Comparison of ENCODE assay signal across 20 mouse cellular contexts in the genomic region with DNA sequence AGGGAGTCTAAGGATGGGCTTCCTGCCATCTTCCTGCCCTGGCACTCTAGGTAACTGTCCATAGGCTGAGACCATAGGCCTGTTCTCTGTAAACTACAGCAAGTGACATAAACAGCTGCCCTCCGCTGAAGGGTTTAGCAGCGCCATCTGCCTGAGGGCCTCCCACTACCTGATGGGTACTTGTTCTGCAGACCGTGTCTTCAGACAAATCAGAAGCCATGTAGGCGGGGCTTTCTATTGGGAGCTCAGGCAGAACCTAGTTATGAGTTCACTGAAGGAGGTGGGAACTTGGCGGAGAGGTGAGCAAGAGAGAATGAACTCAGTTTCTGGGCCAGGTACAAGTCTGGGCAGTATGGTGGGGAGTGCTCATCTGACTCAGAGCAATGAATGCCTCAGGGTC. TPM values are rescaled to one million over a fixed set of nuclear protein-coding genes. Genes with fewer than 3 reads are reported as not detected.
DNase-seq lines count a peak whose midpoint lies in the region; ATAC-seq and TF ChIP-seq lines count a peak whose summit lies in the region.
"Had no signal": no experiment of that assay in that cellular context is flagged by ENCODE, and none has a peak within 500 bp of the region (broad histone marks: within the 10 kb centered on the region; RNA-seq: fewer than 3 reads in every experiment).

No protein-coding gene starts in this region.

- H3K4me3 ChIP-seq in hindbrain, postnatal 0 days (ENCODE audit: low read length), result no peak overlapping the region
- no peak overlapping the region for H3K4me3 ChIP-seq in hindbrain, embryonic 13.5 days
- no peak overlapping the region for H3K4me3 ChIP-seq in kidney, postnatal 0 days (replicated peaks; ENCODE audit: low read depth, low read length)
- no peak overlapping the region for H3K4me3 ChIP-seq in stomach, postnatal 0 days (ENCODE audit: low read depth, low read length)
- H3K4me3 ChIP-seq in heart, embryonic 11.5 days (ENCODE audit: low read depth, low read length), result no peak overlapping the region
- H3K4me3 ChIP-seq: forebrain, embryonic 12.5 days; heart, embryonic 10.5 days; layer of hippocampus, adult 2 months; liver, embryonic 12.5 days had no signal

- WGBS in hindbrain, postnatal 0 days, result 87% methylated on average over 5 of the region's 5 CpGs
- 83% methylated on average over 5 of the region's 5 CpGs for WGBS in hindbrain, embryonic 13.5 days
- WGBS in kidney, postnatal 0 days, result 61% methylated on average over 5 of the region's 5 CpGs
- 67% methylated on average over 5 of the region's 5 CpGs for WGBS in stomach, postnatal 0 days
- 75% methylated on average over 5 of the region's 5 CpGs for WGBS in heart, embryonic 11.5 days (ENCODE audit: insufficient replicate concordance)

- no peak overlapping the region for H3K9ac ChIP-seq in hindbrain, postnatal 0 days (replicated peaks; ENCODE audit: low read length)
- no peak overlapping the region for H3K9ac ChIP-seq in hindbrain, embryonic 13.5 days
- no peak overlapping the region for H3K9ac ChIP-seq in kidney, postnatal 0 days (ENCODE audit: low read depth, low read length)
- no peak overlapping the region for H3K9ac ChIP-seq in stomach, postnatal 0 days (ENCODE audit: low read length)
- H3K9ac ChIP-seq in heart, embryonic 11.5 days (ENCODE audit: low read depth, low read length), result no peak overlapping the region
- H3K9ac ChIP-seq: forebrain, embryonic 12.5 days; liver, embryonic 12.5 days; lung, embryonic 14.5 days had no signal

- H3K4me2 ChIP-seq in hindbrain, postnatal 0 days (ENCODE audit: low read depth, low read length), result no peak overlapping the region
- H3K4me2 ChIP-seq in hindbrain, embryonic 13.5 days, result no peak overlapping the region
- H3K4me2 ChIP-seq in kidney, postnatal 0 days (ENCODE audit: low read length), result no peak overlapping the region
- H3K4me2 ChIP-seq in stomach, postnatal 0 days (replicated peaks; ENCODE audit: low read depth), result no peak overlapping the region
- no peak overlapping the region for H3K4me2 ChIP-seq in heart, embryonic 11.5 days
- H3K4me2 ChIP-seq: forebrain, embryonic 12.5 days; liver, embryonic 12.5 days; lung, embryonic 14.5 days had no signal

- H3K4me1 ChIP-seq in hindbrain, postnatal 0 days (ENCODE audit: insufficient read depth, low read length), result no peaks in the 10 kb centered on the region
- H3K4me1 ChIP-seq in hindbrain, embryonic 13.5 days (replicated peaks), result peaks cover 10% of the 10 kb centered on the region
- H3K4me1 ChIP-seq in kidney, postnatal 0 days (replicated peaks; ENCODE audit: insufficient read depth, low read length), result no peaks in the 10 kb centered on the region
- H3K4me1 ChIP-seq in stomach, postnatal 0 days (replicated peaks; ENCODE audit: control insufficient read depth, insufficient read depth), result no peaks in the 10 kb centered on the region
- H3K4me1 ChIP-seq in heart, embryonic 11.5 days (ENCODE audit: control insufficient read depth, insufficient read depth, low read length), result no peaks in the 10 kb centered on the region

- no peak for DNase-seq in hindbrain, postnatal 0 days (ENCODE audit: low spot score)
- DNase-seq in fat pad, adult 2 months (ENCODE audit: extremely low read depth, low read depth, low spot score), result peak; percentile 74
- DNase-seq in kidney, postnatal 0 days (ENCODE audit: low spot score), result peak; percentile 14
- DNase-seq in stomach, postnatal 0 days (ENCODE audit: low spot score), result no peak
- no peak for DNase-seq in frontal cortex, adult 2 months (ENCODE audit: extremely low spot score in 1 of 2, low spot score in 1 of 2)
- DNase-seq: adrenal gland, postnatal 36 days; B cell, adult 2 months; cerebellum, adult 8-10 months; gastrocnemius, postnatal 25 days; left cerebral cortex, postnatal 4 days; lung, embryonic 14.5 days; midbrain, embryonic 14.5 days; right cerebral cortex, postnatal 25 days; thymus, postnatal 36 days had no signal

- no peak for TF ChIP-seq CTCF in hindbrain, postnatal 0 days (IDR thresholded peaks at IDR 0.05; ENCODE audit: low read depth)
- TF ChIP-seq CTCF in kidney, postnatal 0 days (IDR thresholded peaks at IDR 0.05; ENCODE audit: low read depth), result 0 out of 2 replicates have a peak, but pooled peaks have one; percentile 19
- 0 out of 2 replicates have a peak, but pooled peaks have one; percentile 7 for TF ChIP-seq CTCF in stomach, postnatal 0 days (IDR thresholded peaks at IDR 0.05; ENCODE audit: low read depth)

- no peaks in the 10 kb centered on the region for H3K27me3 ChIP-seq in hindbrain, postnatal 0 days (ENCODE audit: insufficient read depth, low read length)
- H3K27me3 ChIP-seq in hindbrain, embryonic 13.5 days, result peaks cover 5% of the 10 kb centered on the region; the same call in 1 of the 2 replicates
- no peaks in the 10 kb centered on the region for H3K27me3 ChIP-seq in kidney, postnatal 0 days (ENCODE audit: insufficient read depth, low read length)
- no peaks in the 10 kb centered on the region for H3K27me3 ChIP-seq in stomach, postnatal 0 days (ENCODE audit: control insufficient read depth, insufficient read depth, low read length)
- H3K27me3 ChIP-seq in heart, embryonic 11.5 days (ENCODE audit: control insufficient read depth, insufficient read depth, low read length), result no peaks in the 10 kb centered on the region

- 0 out of 2 replicates have a peak, but pooled peaks have one; percentile 43 for ATAC-seq in hindbrain, postnatal 0 days
- ATAC-seq in hindbrain, embryonic 13.5 days (ENCODE audit: low FRiP score), result no peak
- ATAC-seq in kidney, postnatal 0 days (replicated peaks; ENCODE audit: low FRiP score, low read depth), result peak; percentile 81
- ATAC-seq in stomach, postnatal 0 days (ENCODE audit: low FRiP score, low TSS enrichment), result peak; percentile 45; the same call in 1 of the 2 replicates
- no peak for ATAC-seq in heart, embryonic 11.5 days (replicated peaks; ENCODE audit: insufficient number of reproducible peaks, low FRiP score, low TSS enrichment)
- ATAC-seq: liver, embryonic 12.5 days had no signal

- no peak for TF ChIP-seq EP300 in stomach, postnatal 0 days (optimal IDR thresholded peaks at IDR 0.05)

- H3K27ac ChIP-seq in hindbrain, postnatal 0 days, result no peak overlapping the region
- H3K27ac ChIP-seq in hindbrain, embryonic 13.5 days, result no peak overlapping the region
- H3K27ac ChIP-seq in kidney, postnatal 0 days, result no peak overlapping the region
- peak overlapping the region; percentile 54 for H3K27ac ChIP-seq in stomach, postnatal 0 days (replicated peaks)
- H3K27ac ChIP-seq in heart, embryonic 11.5 days (ENCODE audit: low read depth, low read length), result no peak overlapping the region
- H3K27ac ChIP-seq: forebrain, embryonic 12.5 days; heart, embryonic 10.5 days; layer of hippocampus, adult 2 months; liver, embryonic 12.5 days had no signal

- H3K36me3 ChIP-seq in hindbrain, postnatal 0 days (ENCODE audit: insufficient read depth, low read length), result no peaks in the 10 kb centered on the region
- no peaks in the 10 kb centered on the region for H3K36me3 ChIP-seq in hindbrain, embryonic 13.5 days
- no peaks in the 10 kb centered on the region for H3K36me3 ChIP-seq in kidney, postnatal 0 days (ENCODE audit: insufficient read depth, low read length)
- H3K36me3 ChIP-seq in stomach, postnatal 0 days (ENCODE audit: control insufficient read depth, insufficient read depth, low read length), result no peaks in the 10 kb centered on the region
- no peaks in the 10 kb centered on the region for H3K36me3 ChIP-seq in heart, embryonic 11.5 days (ENCODE audit: control insufficient read depth, insufficient read depth, low read length)
- H3K36me3 ChIP-seq: forebrain, embryonic 12.5 days; heart, embryonic 10.5 days; liver, embryonic 12.5 days had no signal

- H3K9me3 ChIP-seq in hindbrain, postnatal 0 days (ENCODE audit: low read length), result no peaks in the 10 kb centered on the region
- H3K9me3 ChIP-seq in hindbrain, embryonic 13.5 days, result no peaks in the 10 kb centered on the region
- H3K9me3 ChIP-seq in kidney, postnatal 0 days (replicated peaks; ENCODE audit: low read length), result no peaks in the 10 kb centered on the region
- H3K9me3 ChIP-seq in stomach, postnatal 0 days (ENCODE audit: control insufficient read depth, low read length), result no peaks in the 10 kb centered on the region
- H3K9me3 ChIP-seq in heart, embryonic 11.5 days (replicated peaks; ENCODE audit: control insufficient read depth, low read length), result no peaks in the 10 kb centered on the region
- H3K9me3 ChIP-seq: forebrain, embryonic 12.5 days; heart, embryonic 10.5 days; liver, embryonic 12.5 days had no signal

RNA-seq across cellular contexts. Expression of gene Rcn1, which starts 26.4 kb away (rescaled TPM):
- 27.7 and 32.5 TPM in 2 replicates for total RNA-seq in hindbrain, postnatal 0 days (2014; rRNA removed)
- polyA plus RNA-seq in hindbrain, postnatal 0 days (2015; fragmentation: Nextera tagmentation; extraction: Ambion mirVana), result 61.2 and 64.2 TPM in 2 replicates
- 72.3 and 76.3 TPM in 2 replicates for polyA plus RNA-seq in hindbrain, embryonic 13.5 days (2015; fragmentation: Nextera tagmentation; extraction: Ambion mirVana)
- 157 and 169 TPM in 2 replicates for polyA plus RNA-seq in kidney, postnatal 0 days (2015; fragmentation: Nextera tagmentation; extraction: Ambion mirVana)
- 61.1 and 64.9 TPM in 2 replicates for polyA plus RNA-seq in stomach, postnatal 0 days (2015; fragmentation: Nextera tagmentation; extraction: Ambion mirVana)
- polyA plus RNA-seq in heart, embryonic 11.5 days (2014; fragmentation: Nextera tagmentation; extraction: Ambion mirVana), result 90.2 and 178 TPM in 2 replicates
- 16.8 and 18.8 TPM in 2 replicates for polyA plus RNA-seq in frontal cortex, adult 2 months (2012; rRNA removed)

Comparison
In these comparisons a context has a peak if more than half of its experiments do, and no peak if none do; other contexts are left out.
1. ATAC-seq: peak in hindbrain, postnatal 0 days (single experiment), kidney, postnatal 0 days (single experiment) and stomach, postnatal 0 days (single experiment); none in hindbrain, embryonic 13.5 days (single experiment) and heart, embryonic 11.5 days (single experiment).
2. DNase-seq: peak in fat pad, adult 2 months (single experiment) and kidney, postnatal 0 days (single experiment); none in hindbrain, postnatal 0 days (single experiment), stomach, postnatal 0 days (single experiment) and frontal cortex, adult 2 months (0 of 2).